Mouse (Mus musculus): ENCODE data around the gene Ttc21a.

Ttc21a gene

GRCm38 (mm10) chr9:119937005-119937773 is at the start of gene Ttc21a, which contains the start of gene Gorasp1:
Ttc21a (plus strand) TSS chr9:119937606.
Gorasp1 (minus strand) TSS chr9:119937565.
- DNase-seq (ENCODE audit: low spot score), result peak; percentile 89

GRCm38 (mm10) chr9:119888843-119889246 is 48.6 kb upstream of the Ttc21a start:
- DNase-seq (ENCODE audit: low spot score), result peak; percentile 57

GRCm38 (mm10) chr9:119889446-119889845 is 48.0 kb upstream of the Ttc21a start:
- DNase-seq (ENCODE audit: low spot score), result no peak

- no peak for DNase-seq (ENCODE audit: low spot score)
Measured at GRCm38 (mm10) chr9:119890692-119891091, 46.7 kb upstream of the Ttc21a start.

- no peak for DNase-seq (ENCODE audit: low spot score)
Measured at GRCm38 (mm10) chr9:119893881-119894280, 43.5 kb upstream of the Ttc21a start.

GRCm38 (mm10) chr9:119894339-119895009 is 42.9 kb upstream of the Ttc21a start, which contains the start of gene Wdr48:
Wdr48 (plus strand) TSS chr9:119894878.
- DNase-seq (ENCODE audit: low spot score), result peak; percentile 98

- peak; percentile 75 for DNase-seq (ENCODE audit: low spot score)
Measured at GRCm38 (mm10) chr9:119895040-119895721, 42.2 kb upstream of the Ttc21a start.

- DNase-seq (ENCODE audit: low spot score), result no peak
Measured at GRCm38 (mm10) chr9:119899446-119899845, 38.0 kb upstream of the Ttc21a start.

GRCm38 (mm10) chr9:119902410-119903151 is 34.8 kb upstream of the Ttc21a start:
- no peak for DNase-seq (ENCODE audit: low spot score)

- no peak for DNase-seq (ENCODE audit: low spot score)
Measured at GRCm38 (mm10) chr9:119908708-119909107, 28.7 kb upstream of the Ttc21a start.

- DNase-seq (ENCODE audit: low spot score), result no peak
Measured at GRCm38 (mm10) chr9:119909931-119910330, 27.5 kb upstream of the Ttc21a start.

GRCm38 (mm10) chr9:119913087-119913838 is 24.1 kb upstream of the Ttc21a start:
- no peak for DNase-seq (ENCODE audit: low spot score)

- no peak for DNase-seq (ENCODE audit: low spot score)
Measured at GRCm38 (mm10) chr9:119919858-119920257, 17.5 kb upstream of the Ttc21a start.

GRCm38 (mm10) chr9:119923462-119923861 is 13.9 kb upstream of the Ttc21a start:
- no peak for DNase-seq (ENCODE audit: low spot score)

- no peak for DNase-seq (ENCODE audit: low spot score)
Measured at GRCm38 (mm10) chr9:119925120-119925657, 12.2 kb upstream of the Ttc21a start.

- DNase-seq (ENCODE audit: low spot score), result no peak
Measured at GRCm38 (mm10) chr9:119925729-119926128, 11.7 kb upstream of the Ttc21a start.

- DNase-seq (ENCODE audit: low spot score), result no peak
Measured at GRCm38 (mm10) chr9:119926497-119926896, 10.9 kb upstream of the Ttc21a start.

- DNase-seq (ENCODE audit: low spot score), result no peak
Measured at GRCm38 (mm10) chr9:119932358-119932757, 5.0 kb upstream of the Ttc21a start.

GRCm38 (mm10) chr9:119933675-119934074 is 3.7 kb upstream of the Ttc21a start:
- DNase-seq (ENCODE audit: low spot score), result no peak

GRCm38 (mm10) chr9:119938496-119938895 is 1.1 kb downstream of the Ttc21a start:
- DNase-seq (ENCODE audit: low spot score), result no peak

- no peak for DNase-seq (ENCODE audit: low spot score)
Measured at GRCm38 (mm10) chr9:119939646-119940045, 2.2 kb downstream of the Ttc21a start.

Measured in testis, postnatal 14 days (tissue).